Mouse (Mus musculus) C2C12 (cell line): ENCODE measurements around the gene Disp2.
A peak's percentile ranks its signal among the peaks of the same experiment; 100 is the strongest.

Source experiments
- CTCF ChIP-seq: IDR thresholded peaks from one replicate; pipeline ENCODE4 v1.5.1; 2011; ENCODE audit not compliant: control insufficient read depth, insufficient read depth, insufficient read length
- FOSL1 ChIP-seq: IDR thresholded peaks from one replicate; pipeline ENCODE4 v1.8.0; 2011; ENCODE audit warnings: mild to moderate bottlenecking, low read length; ENCODE audit not compliant: poor library complexity, insufficient read depth, severe bottlenecking
- MYOG ChIP-seq: IDR thresholded peaks from one replicate; pipeline ENCODE4 v1.6.1; 2011; ENCODE audit not compliant: control insufficient read depth, insufficient read length; ENCODE audit errors: extremely low read depth

DNA sequence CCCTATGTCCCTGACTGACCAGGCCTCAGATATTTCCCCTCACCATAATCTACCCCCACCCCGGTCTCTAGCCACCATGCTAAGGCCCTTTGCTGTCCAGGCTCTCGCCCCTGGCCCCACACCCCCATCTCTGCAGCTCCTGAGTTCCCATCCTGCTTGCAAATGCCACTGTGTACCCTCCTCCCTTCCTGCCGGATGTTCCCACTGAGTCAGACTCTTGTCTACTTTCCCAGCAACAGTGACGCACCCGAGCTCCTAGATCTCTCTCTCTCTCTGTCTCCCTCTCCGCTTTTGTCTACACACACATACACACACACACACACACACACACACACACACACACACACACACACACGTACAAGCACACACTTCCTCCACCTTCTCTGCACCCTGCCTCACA, 16.1 kb upstream of the Disp2 start:
- TF ChIP-seq FOSL1 (peak; percentile 53), CTCF (no peak), MYOG (no peak)
